Mouse (Mus musculus) midbrain, embryonic 13.5 days (tissue): ENCODE measurements around the gene Slc12a4. TPM values are rescaled to one million over a fixed set of nuclear protein-coding genes. Genes with fewer than 3 reads are reported as not detected.
A peak's percentile ranks its signal among the peaks of the same experiment; 100 is the strongest.

Experiments used
- ATAC-seq: fragments of 200-750 bp; cut with Nextera tagmentation; 2 replicates; pipeline ENCODE4 v1.8.0; 2017; ENCODE audit warnings: mild to moderate bottlenecking, moderate TSS enrichment, moderate library complexity
- H3K27ac ChIP-seq: fragments of 300-500 bp; sonication (generic); 2 replicates; pipeline ENCODE4 v1.5.1; 2015; ENCODE audit warnings: inconsistent platforms, mild to moderate bottlenecking, moderate library complexity
- H3K27me3 ChIP-seq: fragments of 300-500 bp; sonication (generic); 2 replicates; pipeline ENCODE4 v1.6.1; 2015; ENCODE audit warnings: mild to moderate bottlenecking, inconsistent platforms
- H3K36me3 ChIP-seq: fragments of 300-500 bp; sonication (generic); 2 replicates; pipeline ENCODE4 v1.6.1; 2015; ENCODE audit warnings: mild to moderate bottlenecking, inconsistent platforms
- H3K4me1 ChIP-seq: fragments of 300-500 bp; sonication (generic); replicated peaks from 2 replicates; pipeline ENCODE4 v1.6.1; 2015; ENCODE audit warnings: inconsistent platforms
- H3K4me2 ChIP-seq: fragments of 300-500 bp; sonication (generic); replicated peaks from 2 replicates; pipeline ENCODE4 v1.6.1; 2015; ENCODE audit warnings: moderate library complexity, mild to moderate bottlenecking, inconsistent platforms
- H3K4me3 ChIP-seq: fragments of 300-500 bp; sonication (generic); replicated peaks from 2 replicates; pipeline ENCODE4 v1.5.1; 2015; ENCODE audit warnings: mild to moderate bottlenecking, inconsistent platforms
- H3K9ac ChIP-seq: fragments of 300-500 bp; sonication (generic); replicated peaks from 2 replicates; pipeline ENCODE4 v1.6.1; 2015; ENCODE audit warnings: mild to moderate bottlenecking, inconsistent platforms
- H3K9me3 ChIP-seq: fragments of 300-500 bp; sonication (generic); 2 replicates; pipeline ENCODE4 v1.6.1; 2016; ENCODE audit warnings: mild to moderate bottlenecking, inconsistent platforms
- WGBS: fragments of 180-500 bp; shearing (Covaris S2); methylation state at CpG from one replicate; pipeline ENCODE4 v1.1.7; 2015; 5-methylcytosine and 5-hydroxymethylcytosine counted together
- polyA plus RNA-seq: library from polyadenylated mRNA; unstranded; fragments of >200 nt; fragmentation: Nextera tagmentation; extraction: Ambion mirVana; gene quantifications from 2 replicates; pipeline ENCODE4 v1.2.1, GENCODE M21; 2015

The Slc12a4 gene
- polyA plus RNA-seq, 1 experiment from 2014 or later = 5.6 TPM

- Histone ChIP-seq H3K9me3 (no peaks in the 10 kb centered on the region), H3K4me3 (peak within 1 kb of the TSS; percentile 65), H3K36me3 (no peaks in the 10 kb centered on the region), H3K27ac (peak within 1 kb of the TSS; percentile 91), H3K4me2 (peak within 1 kb of the TSS; percentile 90), H3K27me3 (no peaks in the 10 kb centered on the region), H3K9ac (peak within 1 kb of the TSS; percentile 82), H3K4me1 (peaks cover 20% of the 10 kb centered on the region)
- WGBS = 34% methylated on average over 4 of the region's 4 CpGs
- no peak for ATAC-seq
Measured at GRCm38 (mm10) chr8:105938306-105938669, 27.6 kb downstream of the Slc12a4 start, which contains the start of gene Psmb10. TSS of gene Psmb10 (minus strand) at chr8:105938444.

DNA sequence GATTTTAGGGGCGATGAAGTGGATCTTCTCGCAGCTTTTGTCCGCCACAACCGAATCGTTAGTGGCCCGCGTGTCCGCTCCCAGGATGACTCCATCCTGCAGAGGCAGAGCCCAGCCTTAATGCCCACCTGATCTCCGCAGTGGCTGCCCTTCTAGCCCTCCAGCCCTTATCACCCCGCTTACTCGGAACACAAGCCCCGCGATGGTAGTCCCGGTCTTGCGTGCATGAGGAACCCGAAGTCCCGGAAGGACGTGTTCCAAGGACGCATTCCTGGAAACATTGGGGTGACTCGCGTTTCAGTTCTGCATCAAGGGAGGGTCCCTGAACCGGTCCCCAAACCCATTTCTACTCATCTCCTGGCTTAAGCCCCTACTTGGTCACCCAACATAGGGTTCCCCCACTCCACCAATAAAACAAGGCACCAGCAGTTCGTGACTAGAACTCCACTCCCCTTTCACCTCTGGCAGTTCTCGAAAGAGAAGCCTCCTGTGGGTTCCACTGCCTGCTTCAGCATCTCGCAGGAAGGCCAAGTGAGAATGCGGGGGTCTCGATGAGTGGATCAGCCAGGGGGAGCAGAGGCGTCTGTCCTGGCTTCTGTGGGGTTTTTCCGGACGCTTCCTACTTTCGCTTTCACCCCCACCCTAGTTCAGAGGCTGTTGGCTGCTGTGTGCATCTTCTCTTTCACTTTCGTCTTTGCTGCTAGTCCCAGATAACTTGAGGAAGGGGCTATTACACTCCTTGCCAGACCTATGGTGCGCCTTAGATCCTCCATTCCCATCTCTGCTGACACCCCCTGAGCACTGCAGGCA, 28.2 kb downstream of the Slc12a4 start:
- H3K4me1 ChIP-seq = peaks cover 20% of the 10 kb centered on the region
- no peaks in the 10 kb centered on the region for H3K27me3 ChIP-seq
- WGBS = 3% methylated on average over 33 of the region's 33 CpGs
- H3K9me3 ChIP-seq = no peaks in the 10 kb centered on the region
- H3K27ac ChIP-seq = peak overlapping the region; percentile 91
- peaks cover 3% of the 10 kb centered on the region; the same call in 1 of the 2 replicates for H3K36me3 ChIP-seq
- H3K9ac ChIP-seq = peak overlapping the region; percentile 82
- H3K4me3 ChIP-seq = peak overlapping the region; percentile 65
- H3K4me2 ChIP-seq = peak overlapping the region; percentile 90
- peak; percentile 59 for ATAC-seq

DNA sequence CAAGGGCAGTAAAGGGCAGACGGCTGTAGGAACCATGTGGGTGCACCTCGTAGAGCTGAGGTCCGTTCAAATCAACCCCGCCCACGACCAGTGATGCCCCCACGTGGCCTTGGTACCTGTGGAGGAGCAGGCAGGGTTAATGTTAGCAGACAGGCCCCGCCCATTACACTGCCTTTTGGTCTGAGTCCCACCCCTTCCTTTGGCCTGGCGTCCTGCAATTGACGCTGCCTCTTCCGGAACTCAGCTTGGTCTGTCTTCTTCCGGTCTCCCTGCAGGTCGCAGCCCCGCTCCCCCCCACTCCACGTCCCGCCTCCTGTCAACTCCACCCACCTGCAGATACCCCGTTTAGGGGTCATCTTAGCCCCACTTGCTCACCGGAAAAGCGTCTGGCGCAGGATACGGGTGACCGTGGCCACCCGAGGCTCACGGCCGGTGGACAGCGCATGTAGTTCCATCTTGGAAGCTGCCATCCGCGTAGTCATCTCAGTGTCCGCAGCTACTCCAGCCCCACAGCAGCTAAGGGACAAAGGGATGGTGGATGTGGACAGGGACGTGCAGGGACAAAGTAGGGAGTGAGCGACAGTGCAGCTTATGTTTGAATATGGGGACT, 28.9 kb downstream of the Slc12a4 start:
- WGBS = under 1% methylated on average over 29 of the region's 30 CpGs
- Histone ChIP-seq H3K9me3 (no peaks in the 10 kb centered on the region), H3K4me2 (peak overlapping the region; percentile 90), H3K9ac (peak overlapping the region; percentile 82), H3K27me3 (no peaks in the 10 kb centered on the region), H3K27ac (peak overlapping the region; percentile 91), H3K4me1 (peaks cover 20% of the 10 kb centered on the region), H3K36me3 (peaks cover 10% of the 10 kb centered on the region), H3K4me3 (peak overlapping the region; percentile 65)
- ATAC-seq = peak; percentile 94

GRCm38 (mm10) chr8:105935863-105936603, 29.9 kb downstream of the Slc12a4 start:
- Histone ChIP-seq H3K27ac (peak overlapping the region; percentile 91; the same call in 1 of the 2 replicates), H3K9ac (peak overlapping the region; percentile 82), H3K4me3 (peak overlapping the region; percentile 65), H3K4me2 (peak overlapping the region; percentile 90), H3K9me3 (no peaks in the 10 kb centered on the region), H3K4me1 (peaks cover 20% of the 10 kb centered on the region), H3K36me3 (peaks cover 20% of the 10 kb centered on the region), H3K27me3 (no peaks in the 10 kb centered on the region)
- WGBS = 32% methylated on average over 7 of the region's 7 CpGs
- no peak for ATAC-seq

- Histone ChIP-seq H3K9ac (no peak overlapping the region), H3K4me1 (peaks cover 25% of the 10 kb centered on the region), H3K9me3 (no peaks in the 10 kb centered on the region), H3K27me3 (no peaks in the 10 kb centered on the region), H3K36me3 (peaks cover 20% of the 10 kb centered on the region), H3K27ac (no peak overlapping the region), H3K4me3 (no peak overlapping the region), H3K4me2 (no peak overlapping the region)
- no peak for ATAC-seq
- 89% methylated on average over 6 of the region's 6 CpGs for WGBS
Measured at GRCm38 (mm10) chr8:105935105-105935504, 30.8 kb downstream of the Slc12a4 start.

- Histone ChIP-seq H3K36me3 (peaks cover 25% of the 10 kb centered on the region), H3K9ac (no peak within 1 kb of the TSS), H3K4me2 (no peak within 1 kb of the TSS), H3K4me1 (peaks cover 25% of the 10 kb centered on the region), H3K27me3 (no peaks in the 10 kb centered on the region), H3K9me3 (no peaks in the 10 kb centered on the region), H3K4me3 (no peak within 1 kb of the TSS), H3K27ac (no peak within 1 kb of the TSS)
- WGBS = 93% methylated on average over 2 of the region's 2 CpGs
- no peak for ATAC-seq
Measured at GRCm38 (mm10) chr8:105933762-105934161, 32.1 kb downstream of the Slc12a4 start, which contains the start of gene Ctrl. TSS of gene Ctrl (minus strand) at chr8:105933862.

DNA sequence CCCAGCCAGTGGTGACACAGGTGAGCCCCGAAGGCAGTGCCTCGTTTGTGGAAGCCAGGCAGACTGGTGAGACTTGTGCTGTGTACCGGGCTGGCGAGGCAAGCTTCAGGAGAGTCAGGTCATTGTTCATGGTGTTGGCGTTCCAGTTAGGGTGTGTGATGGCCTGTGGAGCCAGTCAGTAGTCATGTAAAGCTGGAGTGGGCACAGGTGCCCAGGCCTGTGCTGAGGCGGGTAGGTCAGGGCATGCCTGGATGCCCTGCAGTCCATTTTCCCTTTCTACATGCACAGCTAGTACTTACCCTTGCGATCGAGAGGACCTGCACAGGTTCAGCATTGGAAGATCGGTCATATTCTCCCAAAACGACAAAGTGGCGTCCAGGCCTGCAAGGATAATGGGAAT, 33.4 kb downstream of the Slc12a4 start:
- no peak overlapping the region for H3K4me2 ChIP-seq
- H3K4me3 ChIP-seq = no peak overlapping the region
- ATAC-seq = no peak
- H3K9ac ChIP-seq = no peak overlapping the region
- 94% methylated on average over 11 of the region's 11 CpGs for WGBS
- peaks cover 18% of the 10 kb centered on the region for H3K4me1 ChIP-seq
- peaks cover 25% of the 10 kb centered on the region for H3K36me3 ChIP-seq
- no peaks in the 10 kb centered on the region for H3K9me3 ChIP-seq
- H3K27me3 ChIP-seq = no peaks in the 10 kb centered on the region
- no peak overlapping the region for H3K27ac ChIP-seq

GRCm38 (mm10) chr8:105931271-105931670, 34.6 kb downstream of the Slc12a4 start:
- WGBS = 96% methylated on average over 3 of the region's 3 CpGs
- no peak overlapping the region for H3K9ac ChIP-seq
- H3K9me3 ChIP-seq = no peaks in the 10 kb centered on the region
- no peak overlapping the region for H3K27ac ChIP-seq
- H3K36me3 ChIP-seq = peaks cover 25% of the 10 kb centered on the region
- H3K27me3 ChIP-seq = no peaks in the 10 kb centered on the region
- H3K4me1 ChIP-seq = peaks cover 14% of the 10 kb centered on the region
- H3K4me3 ChIP-seq = no peak overlapping the region
- H3K4me2 ChIP-seq = no peak overlapping the region
- ATAC-seq = no peak

- Histone ChIP-seq H3K36me3 (peaks cover 25% of the 10 kb centered on the region), H3K4me3 (no peak overlapping the region), H3K4me1 (peaks cover 7% of the 10 kb centered on the region), H3K27ac (peak overlapping the region; percentile 80), H3K27me3 (no peaks in the 10 kb centered on the region), H3K9ac (peak overlapping the region; percentile 54), H3K4me2 (no peak overlapping the region), H3K9me3 (no peaks in the 10 kb centered on the region)
- WGBS = 13% methylated on average over 8 of the region's 8 CpGs
- peak; percentile 82 for ATAC-seq
Measured at GRCm38 (mm10) chr8:105930602-105931001, 35.3 kb downstream of the Slc12a4 start.

DNA sequence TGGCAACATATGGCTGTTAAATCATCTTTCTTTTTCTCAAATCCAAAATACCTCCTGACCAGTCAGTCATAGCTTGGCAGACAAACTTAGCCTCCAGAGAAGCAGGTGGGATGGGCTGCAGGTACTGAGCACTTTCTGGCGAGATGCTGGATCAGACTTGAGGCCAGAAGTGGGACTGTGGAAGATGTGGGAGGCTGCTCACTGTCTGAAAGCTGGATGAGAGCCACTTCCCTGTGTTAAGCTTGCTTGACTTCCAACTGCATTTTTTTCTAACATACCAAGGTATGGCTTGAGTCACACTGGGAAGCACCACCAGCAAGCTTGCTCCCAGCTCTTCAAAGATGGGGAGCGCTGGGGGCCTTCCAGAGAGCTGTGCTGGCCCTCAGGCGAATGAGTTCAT, 40.8 kb downstream of the Slc12a4 start:
- WGBS = 79% methylated on average over 3 of the region's 3 CpGs
- Histone ChIP-seq H3K4me1 (peaks cover under 1% of the 10 kb centered on the region), H3K27ac (no peak overlapping the region), H3K4me2 (no peak overlapping the region), H3K36me3 (0 out of 2 replicates have a peak, but pooled peaks cover 12% of the 10 kb centered on the region), H3K4me3 (no peak overlapping the region), H3K9me3 (no peaks in the 10 kb centered on the region), H3K27me3 (no peaks in the 10 kb centered on the region), H3K9ac (0 out of 2 replicates have a peak overlapping the region, but pooled peaks have one; percentile 28)
- no peak for ATAC-seq

- peaks cover 35% of the 10 kb centered on the region for H3K36me3 ChIP-seq
- no peak for ATAC-seq
Measured at GRCm38 (mm10) chr8:105919390-105919789, 46.5 kb downstream of the Slc12a4 start.

More at GRCm38 (mm10) chr8:105919390-105919789, 46.5 kb downstream of the Slc12a4 start:
- Histone ChIP-seq H3K4me1 (no peaks in the 10 kb centered on the region), H3K27me3 (no peaks in the 10 kb centered on the region), H3K4me2 (no peak overlapping the region), H3K9ac (no peak overlapping the region), H3K27ac (no peak overlapping the region), H3K4me3 (no peak overlapping the region), H3K9me3 (no peaks in the 10 kb centered on the region)
- 91% methylated on average over 3 of the region's 3 CpGs for WGBS
